Mouse (Mus musculus): Measurements from ENCODE around the gene Comtd1. TPM values are rescaled to one million over a fixed set of nuclear protein-coding genes. Genes with fewer than 3 reads are reported as not detected.
A peak's percentile ranks its signal among the peaks of the same experiment; 100 is the strongest.

Gene Comtd1
- total and polyA plus RNA-seq, 2 experiments = 4.1 to 8.6 TPM

DNA sequence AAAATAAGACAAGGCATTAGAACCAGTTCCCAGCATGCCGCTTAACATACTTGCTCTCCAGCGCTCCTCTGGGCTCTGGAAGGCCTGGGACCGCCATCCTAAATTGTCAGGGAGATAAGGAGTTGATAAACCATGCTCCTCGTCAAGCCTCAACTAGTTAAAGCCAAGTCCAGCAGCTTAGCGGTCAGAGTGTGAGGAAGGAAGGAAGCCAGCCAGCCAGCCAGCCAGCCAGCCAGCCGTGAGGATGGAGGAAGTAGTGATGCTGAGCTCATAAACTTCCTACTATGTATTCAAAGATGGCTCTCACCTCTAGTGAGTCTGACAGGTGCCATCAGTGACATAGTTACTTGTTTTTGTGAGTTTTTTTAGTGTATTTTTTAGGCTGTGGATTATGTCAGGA lies 5.5 kb downstream of the Comtd1 start:
- TF ChIP-seq CTCF (IDR thresholded peaks at IDR 0.05; ENCODE audit: low read depth, low read length) (no peak), POLR2A (IDR thresholded peaks at IDR 0.05; ENCODE audit: extremely low read depth, insufficient read depth, low read length) (no peak)
- DNase-seq (ENCODE audit: extremely low read depth, low read depth, low spot score) = no peak
- no peak overlapping the region for H3K4me3 ChIP-seq (ENCODE audit: insufficient read depth, low read depth, low read length)

DNA sequence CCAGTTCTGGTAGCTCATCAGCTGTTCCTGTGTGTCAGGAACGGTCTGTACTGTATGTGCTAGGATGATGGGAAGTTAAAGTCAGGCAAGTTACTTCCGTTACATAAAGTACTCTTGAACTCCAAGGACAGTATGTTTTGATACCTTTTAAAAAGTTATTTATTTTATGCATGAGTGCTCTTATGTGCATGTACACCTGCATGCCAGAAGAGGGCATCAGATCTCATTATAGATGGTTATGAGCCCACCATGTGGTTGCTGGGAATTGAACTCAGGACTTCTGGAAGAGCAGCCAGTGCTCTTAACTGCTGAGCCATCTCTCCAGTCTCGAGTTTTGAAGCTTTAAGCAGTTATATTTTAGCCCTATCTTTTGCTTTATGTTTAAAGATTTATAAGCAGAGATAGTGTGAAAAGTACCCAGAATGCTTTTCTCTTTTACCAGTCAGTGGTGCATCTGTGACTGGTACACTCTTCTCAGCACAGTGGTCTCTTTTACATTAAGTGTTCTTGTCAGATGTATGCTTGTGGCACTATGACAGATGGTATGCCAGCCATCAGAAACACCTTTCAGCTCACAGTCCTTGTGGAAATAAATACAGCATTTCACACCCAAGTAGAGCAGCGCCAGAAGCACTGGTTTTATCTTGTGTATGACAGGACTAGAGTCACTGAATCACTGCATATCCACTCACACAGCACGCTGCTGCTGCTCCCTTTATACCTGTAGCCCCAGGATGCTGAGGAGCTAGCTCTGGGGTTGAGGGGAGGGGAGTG lies 6.8 kb downstream of the Comtd1 start:
- H3K4me3 ChIP-seq (ENCODE audit: insufficient read depth, low read depth, low read length) = no peak overlapping the region
- no peaks in the 10 kb centered on the region for H3K79me2 ChIP-seq (ENCODE audit: control insufficient read depth, insufficient read depth, low read length)
- WGBS = 91% methylated on average over 5 of the region's 5 CpGs
- 0 out of 2 replicates have a peak, but pooled peaks cover 1% of the 10 kb centered on the region for H3K4me1 ChIP-seq (ENCODE audit: control insufficient read depth, insufficient read depth, low read length)
- H3K36me3 ChIP-seq (ENCODE audit: control insufficient read depth, insufficient read depth, low read length) = peaks cover 54% of the 10 kb centered on the region
- H3K27me3 ChIP-seq (ENCODE audit: control insufficient read depth, insufficient read depth, low read length) = no peaks in the 10 kb centered on the region
- H3K27ac ChIP-seq (replicated peaks; ENCODE audit: insufficient read depth, low read depth, low read length) = no peak overlapping the region
- DNase-seq (ENCODE audit: extremely low read depth, low read depth, low spot score) = no peak
- TF ChIP-seq POLR2A (IDR thresholded peaks at IDR 0.05; ENCODE audit: extremely low read depth, insufficient read depth, low read length) (no peak), CTCF (IDR thresholded peaks at IDR 0.05; ENCODE audit: low read depth, low read length) (no peak)
- no peak overlapping the region for H3K9ac ChIP-seq (ENCODE audit: low read depth, low read length)

More for the DNA sequence above, 5.5 kb downstream of the Comtd1 start:
- Histone ChIP-seq H3K9ac (ENCODE audit: low read depth, low read length) (no peak overlapping the region), H3K27me3 (ENCODE audit: control insufficient read depth, insufficient read depth, low read length) (no peaks in the 10 kb centered on the region), H3K79me2 (ENCODE audit: control insufficient read depth, insufficient read depth, low read length) (no peaks in the 10 kb centered on the region), H3K4me1 (ENCODE audit: control insufficient read depth, insufficient read depth, low read length) (peaks cover 7% of the 10 kb centered on the region), H3K36me3 (ENCODE audit: control insufficient read depth, insufficient read depth, low read length) (peaks cover 44% of the 10 kb centered on the region), H3K27ac (replicated peaks; ENCODE audit: insufficient read depth, low read depth, low read length) (no peak overlapping the region)
- 61% methylated on average over 6 of the region's 6 CpGs for WGBS

DNA sequence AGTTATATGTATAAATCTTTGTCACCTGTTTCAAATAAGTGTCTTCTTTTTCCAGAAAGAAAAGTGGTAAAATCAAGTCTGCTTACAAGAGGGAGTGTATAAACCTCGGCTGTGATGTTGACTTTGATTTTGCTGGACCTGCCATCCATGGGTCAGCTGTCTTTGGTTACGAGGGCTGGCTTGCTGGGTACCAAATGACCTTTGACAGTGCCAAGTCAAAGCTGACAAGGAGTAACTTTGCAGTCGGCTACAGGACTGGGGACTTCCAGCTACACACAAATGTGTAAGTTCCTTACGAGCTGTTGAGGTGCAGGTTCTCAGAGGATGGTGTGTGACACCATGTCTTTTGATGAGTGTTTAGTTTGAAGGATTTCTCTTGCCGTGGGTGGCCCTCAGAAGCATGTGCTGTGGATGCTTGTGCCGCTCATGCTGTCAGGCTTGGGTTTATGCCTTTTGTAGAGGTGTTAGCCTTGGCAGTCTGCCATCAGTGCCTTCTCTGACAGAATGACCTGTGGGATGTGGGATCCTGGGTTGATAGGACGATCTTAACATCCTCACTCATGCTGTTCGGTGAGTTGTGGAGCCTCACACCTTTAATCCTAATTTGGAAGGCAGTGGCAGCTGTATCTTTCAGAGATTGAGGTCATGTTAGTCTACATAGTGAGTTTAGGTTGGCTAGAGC lies 10.3 kb downstream of the Comtd1 start:
- Histone ChIP-seq H3K4me1 (ENCODE audit: control insufficient read depth, insufficient read depth, low read length) (peaks cover under 1% of the 10 kb centered on the region), H3K27ac (replicated peaks; ENCODE audit: insufficient read depth, low read depth, low read length) (no peak overlapping the region), H3K9ac (ENCODE audit: low read depth, low read length) (no peak overlapping the region), H3K79me2 (ENCODE audit: control insufficient read depth, insufficient read depth, low read length) (peaks cover under 1% of the 10 kb centered on the region; the same call in 1 of the 2 replicates), H3K27me3 (ENCODE audit: control insufficient read depth, insufficient read depth, low read length) (no peaks in the 10 kb centered on the region), H3K4me3 (ENCODE audit: insufficient read depth, low read depth, low read length) (no peak overlapping the region), H3K36me3 (ENCODE audit: control insufficient read depth, insufficient read depth, low read length) (peaks cover 58% of the 10 kb centered on the region)
- no peak for DNase-seq (ENCODE audit: extremely low read depth, low read depth, low spot score)
- TF ChIP-seq CTCF (IDR thresholded peaks at IDR 0.05; ENCODE audit: low read depth, low read length) (no peak), POLR2A (IDR thresholded peaks at IDR 0.05; ENCODE audit: extremely low read depth, insufficient read depth, low read length) (no peak)
- 45% methylated on average over 8 of the region's 8 CpGs for WGBS

DNA sequence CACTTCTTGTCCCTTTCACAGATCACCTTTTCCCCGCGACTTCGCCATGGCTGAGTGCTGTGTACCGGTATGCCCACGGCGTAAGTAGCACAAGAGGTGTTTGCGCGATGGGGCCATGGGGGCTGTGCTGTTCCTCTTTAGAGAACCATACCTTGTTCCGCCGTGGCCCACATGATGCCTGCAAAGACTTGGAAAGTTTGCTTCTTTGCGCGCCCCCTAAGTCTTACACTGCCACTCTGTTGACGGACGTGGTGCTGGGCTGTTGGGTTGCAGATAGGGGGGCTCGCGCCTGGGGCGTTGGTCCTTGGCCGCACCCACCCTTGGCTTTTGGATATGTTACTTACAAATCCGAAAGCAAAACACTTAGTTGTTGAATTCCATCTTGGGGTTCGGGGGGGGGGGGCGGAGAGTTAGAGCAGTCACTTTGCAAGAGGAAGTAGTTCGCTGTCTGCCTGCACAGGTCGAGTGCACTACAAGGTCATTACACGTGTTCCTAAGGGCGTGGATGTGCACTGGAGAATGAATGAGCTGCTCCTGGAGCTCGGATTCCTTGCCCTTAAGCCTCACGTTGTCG lies 16.9 kb downstream of the Comtd1 start:
- H3K9ac ChIP-seq (ENCODE audit: low read depth, low read length) = peak overlapping the region; percentile 94
- peaks cover 12% of the 10 kb centered on the region; the same call in 1 of the 2 replicates for H3K79me2 ChIP-seq (ENCODE audit: control insufficient read depth, insufficient read depth, low read length)
- H3K27ac ChIP-seq (replicated peaks; ENCODE audit: insufficient read depth, low read depth, low read length) = peak overlapping the region; percentile 93
- H3K4me3 ChIP-seq (ENCODE audit: insufficient read depth, low read depth, low read length) = peak overlapping the region; percentile 94
- under 1% methylated on average over 28 of the region's 28 CpGs for WGBS
- H3K27me3 ChIP-seq (ENCODE audit: control insufficient read depth, insufficient read depth, low read length) = no peaks in the 10 kb centered on the region
- TF ChIP-seq CTCF (IDR thresholded peaks at IDR 0.05; ENCODE audit: low read depth, low read length) (no peak), POLR2A (IDR thresholded peaks at IDR 0.05; ENCODE audit: extremely low read depth, insufficient read depth, low read length) (no peak)
- H3K36me3 ChIP-seq (ENCODE audit: control insufficient read depth, insufficient read depth, low read length) = peaks cover 13% of the 10 kb centered on the region
- peak; percentile 53 for DNase-seq (ENCODE audit: extremely low read depth, low read depth, low spot score)
- peaks cover 10% of the 10 kb centered on the region for H3K4me1 ChIP-seq (ENCODE audit: control insufficient read depth, insufficient read depth, low read length)

DNA sequence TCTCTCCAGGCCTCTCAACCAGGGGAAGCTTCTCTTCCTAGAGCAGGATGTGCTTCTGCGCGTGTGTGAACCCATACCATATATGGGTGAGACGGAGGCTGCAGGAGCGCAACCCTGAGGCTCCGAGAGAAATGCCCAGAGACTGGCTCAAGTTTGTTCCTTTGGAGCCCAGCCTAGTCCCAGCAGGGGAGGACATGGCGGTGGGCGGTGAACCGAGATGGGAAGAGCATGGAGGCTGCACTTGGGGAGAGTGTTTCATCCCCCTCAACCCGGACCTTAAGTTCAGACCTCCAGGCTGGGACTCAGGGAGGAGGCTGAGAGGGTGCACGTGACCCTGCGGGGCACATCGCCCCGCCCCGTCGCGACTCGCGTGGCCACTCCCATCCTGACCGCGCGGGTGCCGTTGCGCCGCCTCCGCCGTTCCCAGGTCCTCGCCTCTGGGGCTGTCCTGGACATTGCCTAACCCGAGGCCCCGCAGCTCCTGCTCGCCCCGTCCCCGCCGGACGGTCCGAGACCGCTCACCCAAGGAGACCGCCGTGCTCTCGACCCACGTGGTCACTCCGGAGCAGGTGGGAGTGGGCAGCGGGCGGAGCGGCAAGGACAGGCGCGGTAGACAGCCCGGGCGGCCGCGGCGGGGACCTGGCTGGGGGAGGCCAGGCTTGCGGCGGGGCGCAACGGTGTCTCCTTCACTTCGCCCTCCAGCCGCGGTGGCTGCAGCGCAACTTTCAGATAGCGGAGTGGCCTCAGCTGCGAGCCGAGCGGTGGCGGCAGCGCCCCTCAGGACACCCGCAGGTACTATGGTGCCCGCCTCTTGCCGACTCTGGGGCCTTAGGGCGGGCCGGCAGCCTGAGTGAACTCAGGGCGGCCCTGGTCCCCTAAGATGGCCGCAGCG lies 17.7 kb downstream of the Comtd1 start:
- peak; percentile 79 for DNase-seq (ENCODE audit: extremely low read depth, low read depth, low spot score)
- Histone ChIP-seq H3K4me1 (ENCODE audit: control insufficient read depth, insufficient read depth, low read length) (peaks cover 14% of the 10 kb centered on the region), H3K79me2 (ENCODE audit: control insufficient read depth, insufficient read depth, low read length) (peaks cover 12% of the 10 kb centered on the region; the same call in 1 of the 2 replicates), H3K9ac (ENCODE audit: low read depth, low read length) (peak overlapping the region; percentile 94), H3K27me3 (ENCODE audit: control insufficient read depth, insufficient read depth, low read length) (no peaks in the 10 kb centered on the region), H3K27ac (replicated peaks; ENCODE audit: insufficient read depth, low read depth, low read length) (peak overlapping the region; percentile 93), H3K36me3 (ENCODE audit: control insufficient read depth, insufficient read depth, low read length) (peaks cover 9% of the 10 kb centered on the region), H3K4me3 (ENCODE audit: insufficient read depth, low read depth, low read length) (peak overlapping the region; percentile 94)
- TF ChIP-seq POLR2A (IDR thresholded peaks at IDR 0.05; ENCODE audit: extremely low read depth, insufficient read depth, low read length) (peak; percentile 85), CTCF (IDR thresholded peaks at IDR 0.05; ENCODE audit: low read depth, low read length) (no peak)
- under 1% methylated on average over 69 of the region's 73 CpGs for WGBS

Data from liver, adult 2 months (tissue).